Mouse (Mus musculus) cerebellum, postnatal 10 days (tissue): ENCODE measurements around the gene Cfap97d1.
"Not testable (repeated sequence)": the region's sequence is repeated elsewhere in the genome, so short reads cannot be mapped to it uniquely, and the experiment has no call there.

Source experiments
- DNase-seq, 2 experiments: peaks; one replicate each; pipeline ENCODE4 v3.0.0; 2021; ENCODE audit warnings: mixed read lengths in 2 of 2

The Cfap97d1 gene

DNA sequence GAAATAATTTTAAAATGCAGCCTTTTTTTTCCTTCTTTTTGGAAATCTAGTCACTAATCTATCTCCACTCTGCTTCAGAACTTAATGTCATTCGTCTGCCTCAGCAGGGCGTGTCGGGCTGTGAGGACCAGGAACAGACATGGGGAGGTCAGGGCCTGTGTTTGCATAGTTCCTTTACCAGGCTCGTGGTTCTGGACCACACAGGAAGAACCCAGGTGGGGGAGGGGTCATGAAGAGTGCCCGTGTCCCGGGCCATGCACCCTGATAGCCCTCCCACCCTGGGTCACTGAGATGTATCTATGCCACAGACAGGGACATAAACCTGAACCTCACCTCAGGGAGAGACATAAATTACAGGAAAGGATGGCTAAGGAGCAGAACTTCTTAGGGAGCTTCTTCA, 9.9 kb upstream of the Cfap97d1 start:
- no peak for DNase-seq

DNA sequence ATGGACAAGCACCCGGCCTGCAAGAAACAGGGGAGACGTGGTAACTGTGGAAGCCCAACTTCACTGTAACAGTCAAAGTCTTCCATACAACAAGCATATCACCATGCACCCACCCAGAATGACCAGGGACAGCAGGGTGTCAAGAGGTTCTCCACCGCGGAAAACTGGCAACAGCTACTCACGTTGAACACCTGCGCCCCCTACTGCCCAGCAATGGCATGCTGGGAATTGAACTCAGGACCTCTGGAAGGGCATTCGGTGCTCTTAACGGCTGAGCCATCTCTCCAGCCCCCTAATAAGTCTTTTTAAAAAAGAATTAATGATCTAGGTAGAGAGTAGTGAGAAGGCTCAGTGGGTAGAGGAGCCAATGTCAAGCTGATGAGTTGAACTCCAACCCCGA, 9.2 kb upstream of the Cfap97d1 start:
- peak; percentile 52 to 54 for DNase-seq

DNA sequence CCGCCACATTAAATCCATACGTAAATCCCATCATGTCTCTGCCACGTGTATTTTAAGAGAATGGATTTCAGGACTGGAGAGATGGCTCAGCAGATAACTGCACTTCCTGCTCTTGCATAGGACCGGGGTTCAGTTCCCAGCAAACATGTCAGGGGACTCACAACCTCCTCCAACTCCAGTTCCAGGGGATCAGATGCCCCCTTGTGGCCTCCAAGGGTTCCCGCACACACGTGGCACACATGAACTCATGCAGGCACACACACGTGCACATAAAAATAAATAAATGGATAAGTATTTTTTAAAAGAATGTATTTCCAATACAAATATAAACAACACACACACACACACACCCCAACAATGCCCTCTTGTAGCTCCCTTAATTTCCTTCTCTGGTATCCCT, 7.1 kb upstream of the Cfap97d1 start:
- no peak for DNase-seq

DNA sequence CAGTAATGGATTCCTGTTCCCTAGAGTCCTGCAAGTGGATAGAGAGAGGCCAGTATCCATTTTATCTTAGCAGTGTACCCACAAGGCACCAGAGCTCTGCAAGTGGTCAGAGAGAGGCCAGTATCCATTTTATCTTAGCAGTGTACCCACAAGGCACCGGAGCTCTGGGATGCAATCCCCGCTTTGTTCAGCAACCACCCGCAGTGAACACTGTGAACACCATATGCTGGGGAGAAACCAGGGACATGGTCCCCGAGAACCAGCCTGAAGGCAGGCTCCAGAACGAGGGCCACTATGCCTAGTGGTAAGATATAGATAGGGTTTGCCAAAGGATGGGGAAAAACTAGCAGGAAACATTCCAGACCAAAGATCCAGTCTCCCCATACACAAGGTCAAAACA, 4.9 kb upstream of the Cfap97d1 start:
- DNase-seq = no peak

DNA sequence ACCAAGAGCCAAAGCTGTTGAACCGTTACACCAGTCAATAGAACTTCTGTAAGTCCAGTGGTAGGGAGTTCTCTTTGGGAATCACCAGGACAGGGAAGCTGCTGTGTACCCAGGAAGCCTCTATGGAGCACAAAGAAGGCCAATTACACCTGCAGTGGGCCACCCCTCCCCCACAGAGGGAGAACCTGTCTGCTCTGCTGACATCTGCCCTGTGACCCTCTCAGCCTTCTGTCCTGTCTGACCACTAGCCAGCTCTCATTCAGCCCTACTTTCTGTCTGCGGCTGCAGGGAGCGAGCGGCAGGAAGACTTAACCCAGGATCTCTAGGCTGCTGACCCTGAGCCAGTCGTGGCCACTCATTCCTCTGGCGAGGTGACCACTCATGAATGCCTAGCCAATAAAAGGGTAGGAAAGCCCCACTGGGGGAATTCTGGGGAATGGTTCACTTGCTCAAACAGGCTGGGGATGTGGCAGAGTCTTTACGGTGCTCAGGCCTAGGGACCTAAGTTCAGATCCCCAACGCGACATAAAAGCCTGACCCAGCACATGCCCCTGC, 3.4 kb upstream of the Cfap97d1 start:
- no peak for DNase-seq

DNA sequence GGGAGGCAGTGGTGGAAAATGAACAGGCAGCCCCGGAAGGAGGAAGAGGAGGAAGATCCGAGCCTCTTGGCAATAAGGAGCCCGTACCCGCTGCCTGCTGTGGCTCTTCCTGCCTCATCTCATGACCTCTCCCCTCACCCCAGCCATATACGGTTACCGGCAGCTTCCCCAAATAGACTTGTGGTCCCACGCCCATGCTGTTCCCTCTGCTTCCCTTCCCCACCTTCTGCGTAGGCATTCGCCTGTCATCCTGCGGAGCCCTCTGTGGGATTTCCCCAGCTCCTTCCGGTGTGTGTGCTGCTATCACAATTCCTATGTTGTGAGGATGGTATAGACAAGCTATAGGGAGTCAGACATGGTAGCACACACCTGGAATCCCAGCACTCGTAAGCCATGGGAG, 2.2 kb upstream of the Cfap97d1 start:
- no peak for DNase-seq

DNA sequence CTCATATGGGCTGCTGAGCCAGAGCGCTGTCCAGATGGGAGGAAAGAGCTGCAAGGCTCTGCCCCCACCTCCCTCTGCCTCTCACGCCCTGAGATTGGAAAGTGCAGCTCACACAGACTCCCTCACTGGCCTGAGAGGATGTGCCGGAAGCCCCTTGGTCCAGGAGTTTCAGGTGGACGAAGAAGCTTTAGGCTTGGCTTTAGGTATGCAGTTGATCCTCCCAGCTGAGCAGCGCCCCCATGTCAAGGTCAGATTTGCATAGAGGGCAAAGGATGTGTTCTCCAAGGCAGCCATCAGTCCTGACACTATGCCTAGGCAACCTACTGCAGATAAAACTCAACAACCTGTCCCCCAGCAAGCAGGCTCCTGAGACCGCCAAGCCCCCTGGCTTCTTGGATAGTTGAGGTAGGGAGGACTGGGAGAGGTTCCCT, 1.1 kb upstream of the Cfap97d1 start:
- DNase-seq = no peak

DNA sequence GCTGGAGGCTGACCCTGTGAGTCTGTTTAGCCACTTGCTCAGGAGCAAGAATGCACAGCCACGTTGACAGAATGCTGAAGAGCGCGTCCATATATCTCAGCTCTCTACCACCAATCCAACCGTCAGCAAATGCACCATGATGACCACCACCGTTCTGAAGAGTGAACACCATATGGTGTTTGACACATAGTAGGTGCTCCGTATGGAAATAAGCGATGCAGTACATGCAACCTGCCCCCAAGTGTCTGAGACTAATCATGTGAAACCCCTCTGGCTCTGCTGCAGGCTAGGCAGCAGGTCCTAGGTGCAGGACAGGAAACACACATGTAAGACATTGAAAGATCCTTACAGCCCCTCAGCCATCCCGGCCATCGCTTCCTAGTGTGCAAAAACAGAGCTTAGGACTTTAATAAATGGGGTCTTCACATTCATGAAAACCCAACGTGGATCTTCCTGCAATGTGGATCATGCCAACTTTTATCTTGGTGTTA, 603 bp upstream of the Cfap97d1 start:
- no peak for DNase-seq

DNA sequence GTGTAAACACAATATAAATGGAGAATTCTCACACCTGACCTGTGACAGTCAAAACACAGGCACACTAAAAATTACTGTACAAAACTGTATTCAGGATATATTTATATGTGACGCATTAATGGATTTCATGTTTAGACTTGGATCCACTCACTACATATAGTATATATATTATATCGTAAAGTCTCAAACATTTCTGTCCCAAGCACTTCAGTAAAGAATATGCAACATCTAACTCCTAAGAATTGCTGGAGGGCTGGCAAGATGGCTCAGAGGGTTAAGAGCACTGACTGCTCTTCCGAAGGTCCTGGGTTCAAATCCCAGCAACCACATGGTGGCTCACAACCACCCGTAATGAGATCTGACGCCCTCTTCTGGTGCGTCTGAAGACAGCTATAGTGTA, 1.4 kb downstream of the Cfap97d1 start:
- not testable (repeated sequence) for DNase-seq

DNA sequence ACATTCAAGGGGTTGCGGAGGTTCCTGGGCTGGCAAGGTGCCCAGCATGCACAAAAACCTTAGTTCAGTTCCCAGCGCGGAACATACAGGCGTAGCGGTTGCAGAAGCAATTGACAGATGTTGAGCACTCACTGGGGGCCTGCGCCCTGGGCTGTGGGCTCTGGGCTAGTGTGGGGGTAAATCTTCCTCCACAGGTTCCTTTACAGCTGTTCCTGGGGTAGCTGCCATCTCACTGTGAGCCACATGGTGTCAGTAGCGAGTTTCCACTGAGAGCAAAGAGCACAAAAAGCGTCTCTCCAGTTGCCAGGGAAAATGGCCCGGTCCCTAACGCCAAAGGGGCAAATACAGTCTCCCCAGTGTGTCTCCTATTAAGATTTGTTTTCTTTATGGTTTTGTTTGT, 1.9 kb downstream of the Cfap97d1 start:
- peak; percentile 92 for DNase-seq

DNA sequence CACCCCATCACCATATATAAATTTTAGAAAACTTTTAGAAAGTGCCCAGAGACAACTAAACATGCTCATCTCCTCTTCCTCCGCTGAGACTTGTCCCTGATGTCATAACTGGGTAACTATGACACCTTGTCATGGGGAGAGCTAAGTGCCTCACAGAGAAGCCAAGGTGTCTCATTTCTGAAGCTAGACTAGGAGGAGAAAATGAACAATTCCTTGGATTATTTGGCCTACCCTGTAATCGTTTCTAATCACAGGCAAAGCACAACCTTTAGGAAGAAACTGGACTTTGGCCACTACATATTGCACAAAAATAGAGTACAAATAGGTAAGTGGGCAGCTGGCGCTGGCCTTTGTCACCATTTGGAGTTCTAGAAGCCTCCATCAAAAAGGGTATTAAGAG, 2.8 kb downstream of the Cfap97d1 start, which contains the start of gene Dusp3:
Gene Dusp3, minus strand, starts transcription at position 101 of the 400 bp plus-strand sequence.
- no peak for DNase-seq

DNA sequence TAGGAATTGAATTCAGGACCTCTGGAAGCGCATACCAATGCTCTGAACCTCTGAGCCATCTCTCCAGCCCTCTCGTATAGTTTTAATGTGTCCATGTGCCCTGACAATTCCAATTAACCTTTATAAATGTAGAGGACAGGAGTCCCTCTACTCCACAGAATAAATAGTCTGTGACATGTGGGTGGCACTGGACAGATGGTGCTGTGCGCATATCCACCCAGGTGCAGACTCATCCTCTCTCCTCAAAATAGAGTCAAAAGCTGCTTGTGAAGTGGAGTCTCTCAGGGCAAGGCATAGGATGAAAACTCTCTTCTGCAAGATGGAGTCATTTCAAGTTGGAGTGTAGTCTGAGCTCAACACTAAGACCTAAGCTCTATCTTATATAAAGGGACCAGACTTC, 6.2 kb downstream of the Cfap97d1 start:
- no peak for DNase-seq

DNA sequence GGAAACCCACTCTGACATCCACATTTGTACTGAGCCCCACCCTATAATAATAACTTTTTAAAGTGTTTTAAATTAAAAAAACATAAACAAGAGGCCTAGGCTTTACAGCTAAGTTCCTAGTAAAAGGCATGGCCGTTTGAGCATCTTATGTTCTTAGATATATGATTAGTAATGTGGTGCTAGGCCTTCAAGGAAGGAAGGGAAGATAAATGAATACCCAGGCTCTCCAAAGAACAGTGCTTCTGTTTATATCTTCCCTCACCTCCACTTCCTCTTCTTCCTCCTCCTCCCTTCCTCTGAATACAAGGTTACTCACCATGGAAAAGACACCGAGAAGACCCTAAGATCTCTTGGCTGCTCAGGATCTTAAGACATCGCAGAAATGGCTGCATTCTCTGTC, 7.7 kb downstream of the Cfap97d1 start:
- no peak for DNase-seq

DNA sequence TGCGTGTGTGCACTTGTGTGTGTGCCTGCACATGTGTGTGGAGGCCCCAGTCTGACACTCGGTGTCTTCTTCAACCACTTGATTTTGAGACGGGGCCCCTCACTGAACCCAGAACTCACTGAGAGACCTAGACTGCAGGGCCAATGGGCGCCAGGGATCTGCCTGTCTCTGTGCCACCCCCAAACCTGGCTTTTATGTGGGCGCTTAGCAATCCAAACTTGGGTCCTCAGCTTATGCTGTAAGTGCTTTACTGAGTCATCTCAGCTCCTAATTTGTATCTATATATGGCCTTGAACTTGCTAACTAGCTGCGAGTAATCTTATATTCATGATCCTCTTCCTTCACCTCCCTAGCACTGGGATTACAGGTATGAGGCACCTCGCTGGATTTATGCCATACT, 8.3 kb downstream of the Cfap97d1 start:
- DNase-seq = no peak

DNA sequence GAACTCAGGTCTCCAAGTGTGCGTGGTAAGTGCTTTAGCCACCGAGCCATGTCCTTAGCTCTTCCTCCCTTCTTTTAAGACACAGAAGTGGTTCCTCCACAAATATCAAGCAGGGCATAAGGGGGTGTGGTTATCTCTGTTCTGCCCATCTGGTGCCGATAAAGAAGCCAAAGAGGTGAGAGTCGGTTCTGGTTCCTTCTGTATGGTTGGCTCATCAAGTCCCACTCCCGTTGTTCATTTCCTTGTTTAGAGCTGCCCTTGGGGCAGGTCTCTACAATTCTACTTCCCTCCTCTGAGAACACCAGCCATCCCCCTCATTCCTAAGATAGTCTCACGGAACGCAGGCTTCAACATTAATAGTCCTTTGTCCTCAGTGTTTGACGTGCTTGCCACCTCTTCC, 10.0 kb downstream of the Cfap97d1 start:
- DNase-seq = peak; percentile 46 to 59

DNA sequence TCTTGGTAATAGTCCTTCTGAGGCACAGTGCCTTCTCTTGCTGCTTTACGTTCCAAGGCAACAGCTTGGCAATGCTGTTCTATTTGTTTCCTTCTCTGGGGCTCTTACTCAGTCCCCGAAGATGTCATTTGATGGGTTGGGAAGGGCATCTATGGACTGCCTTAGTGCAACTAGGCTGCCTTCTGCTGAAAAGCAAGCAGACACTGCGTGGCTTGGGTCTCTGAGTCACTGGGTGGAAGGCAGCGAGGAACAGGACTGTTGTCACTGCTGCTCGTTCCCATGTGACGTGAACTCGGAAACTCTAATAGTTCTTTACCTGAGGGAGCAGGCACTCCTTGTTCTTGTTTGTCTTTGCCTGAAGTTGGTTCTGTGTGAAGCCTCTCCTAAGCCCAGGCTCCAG, 11.9 kb downstream of the Cfap97d1 start:
- no peak for DNase-seq

DNA sequence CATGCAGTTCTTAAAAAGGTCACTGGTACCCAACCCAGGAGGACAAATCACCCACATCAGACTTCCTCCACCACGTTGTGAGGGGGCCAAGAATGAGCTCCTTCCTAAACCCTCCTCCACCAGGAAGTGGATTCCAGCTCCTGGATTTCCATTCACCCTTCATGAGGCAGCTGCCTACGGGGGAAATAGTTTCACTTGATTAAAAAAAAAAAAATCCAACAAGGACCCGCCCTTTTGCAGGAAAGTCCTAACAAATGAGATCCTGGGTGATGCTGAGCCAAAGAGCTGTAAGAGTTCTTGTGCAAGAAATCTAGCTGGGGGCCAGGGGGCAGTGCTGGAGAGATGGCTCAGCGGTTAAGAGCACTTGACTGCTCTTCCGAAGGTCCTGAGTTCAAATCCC, 14.2 kb downstream of the Cfap97d1 start:
- DNase-seq = no peak

DNA sequence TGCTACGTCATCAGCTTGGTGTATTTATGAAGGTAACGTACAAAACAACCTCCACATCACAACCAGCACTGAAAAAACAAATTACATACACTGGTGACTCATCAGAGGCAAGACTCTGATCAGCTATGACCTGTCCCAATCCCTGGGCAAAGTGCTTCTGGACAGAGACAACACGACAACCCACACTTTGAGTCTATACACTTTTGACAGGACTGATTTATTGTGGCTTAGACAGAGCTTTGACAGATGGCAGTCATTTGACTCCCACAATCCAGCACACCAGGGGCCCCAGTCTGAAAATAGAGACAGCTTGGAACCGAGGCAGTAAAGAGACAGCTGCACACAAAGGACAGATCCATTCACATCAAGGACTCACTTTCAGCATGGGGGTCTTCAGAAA, 15.4 kb downstream of the Cfap97d1 start:
- DNase-seq = no peak

DNA sequence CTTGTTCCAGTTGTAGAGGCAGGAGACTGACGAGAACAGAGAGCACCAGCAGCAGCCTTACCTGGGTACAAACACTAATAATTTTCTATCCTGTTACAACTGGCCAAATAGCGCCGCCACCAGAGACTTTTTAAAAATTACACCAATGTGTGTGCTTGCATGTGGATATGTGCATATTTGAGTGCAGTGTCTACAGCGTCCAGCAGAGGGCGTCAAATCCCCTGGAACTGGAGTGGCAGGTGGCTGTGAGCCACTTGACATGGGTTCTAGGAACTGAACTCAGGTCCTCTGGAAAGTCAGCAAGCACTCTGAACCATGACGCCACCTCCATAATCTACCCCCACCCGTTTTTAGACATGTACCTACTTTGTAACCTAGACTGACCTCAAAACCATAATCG, 20.2 kb downstream of the Cfap97d1 start:
- DNase-seq = peak in 1 of 2 experiments; percentile 66

DNA sequence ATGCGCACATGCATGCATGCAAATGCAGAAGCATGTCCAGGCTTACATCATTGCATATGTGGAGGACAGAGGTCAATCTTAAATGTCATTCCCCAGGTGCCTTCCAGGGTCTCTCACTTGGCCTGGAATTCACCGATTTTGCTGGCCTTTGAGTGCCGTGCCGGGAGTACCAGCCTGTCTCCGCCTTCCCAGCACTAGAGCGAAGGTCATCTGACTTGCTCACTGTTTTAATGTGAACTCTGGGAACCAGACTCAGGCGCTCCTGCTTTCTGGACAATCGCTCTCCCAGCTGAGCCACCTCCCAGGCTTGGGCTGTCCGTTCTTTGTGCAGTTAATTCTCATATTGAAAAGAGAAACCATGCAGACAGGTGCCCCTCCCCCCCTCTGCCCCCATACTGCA, 22.2 kb downstream of the Cfap97d1 start:
- peak in 1 of 2 experiments; percentile 41 for DNase-seq

DNA sequence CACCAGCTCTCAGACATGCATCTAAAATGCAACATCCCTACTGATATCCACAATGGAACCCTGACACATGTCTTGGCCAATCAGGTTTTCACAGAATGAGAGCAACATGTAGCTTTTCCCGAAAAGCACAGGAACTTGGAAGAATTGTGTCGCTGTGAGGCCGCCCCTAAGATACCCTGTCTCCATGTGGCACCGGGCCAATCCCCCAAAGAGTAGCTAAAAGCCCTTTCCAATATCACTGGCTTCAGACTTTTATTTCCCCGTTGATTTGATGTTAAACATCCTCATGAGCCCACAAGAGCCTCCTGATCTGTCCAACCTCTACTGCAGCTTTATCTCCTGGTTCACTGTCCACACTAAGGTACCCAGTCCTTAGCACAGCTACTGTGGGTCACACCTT, 22.6 kb downstream of the Cfap97d1 start:
- peak; percentile 52 to 56 for DNase-seq

DNA sequence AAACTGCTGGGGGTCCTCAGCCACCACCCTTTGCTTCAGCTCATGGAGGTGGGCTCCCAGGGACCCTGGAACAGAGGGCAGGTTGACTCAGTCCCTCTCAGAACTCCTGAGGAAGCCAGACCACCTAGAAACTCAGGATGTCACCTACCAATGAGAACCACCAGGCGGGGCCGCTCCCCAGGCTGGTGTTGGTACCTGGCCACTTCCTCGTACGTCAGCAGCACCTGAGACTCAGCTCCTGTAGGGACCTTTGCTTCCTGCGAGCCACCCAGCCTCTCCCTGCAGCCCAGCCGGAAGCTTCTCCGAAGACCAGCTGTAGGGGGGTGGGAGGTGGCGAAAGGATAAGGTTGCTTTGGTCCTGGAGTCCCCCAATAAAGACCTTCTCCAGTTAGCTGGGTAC, 24.3 kb downstream of the Cfap97d1 start:
- DNase-seq = no peak

DNA sequence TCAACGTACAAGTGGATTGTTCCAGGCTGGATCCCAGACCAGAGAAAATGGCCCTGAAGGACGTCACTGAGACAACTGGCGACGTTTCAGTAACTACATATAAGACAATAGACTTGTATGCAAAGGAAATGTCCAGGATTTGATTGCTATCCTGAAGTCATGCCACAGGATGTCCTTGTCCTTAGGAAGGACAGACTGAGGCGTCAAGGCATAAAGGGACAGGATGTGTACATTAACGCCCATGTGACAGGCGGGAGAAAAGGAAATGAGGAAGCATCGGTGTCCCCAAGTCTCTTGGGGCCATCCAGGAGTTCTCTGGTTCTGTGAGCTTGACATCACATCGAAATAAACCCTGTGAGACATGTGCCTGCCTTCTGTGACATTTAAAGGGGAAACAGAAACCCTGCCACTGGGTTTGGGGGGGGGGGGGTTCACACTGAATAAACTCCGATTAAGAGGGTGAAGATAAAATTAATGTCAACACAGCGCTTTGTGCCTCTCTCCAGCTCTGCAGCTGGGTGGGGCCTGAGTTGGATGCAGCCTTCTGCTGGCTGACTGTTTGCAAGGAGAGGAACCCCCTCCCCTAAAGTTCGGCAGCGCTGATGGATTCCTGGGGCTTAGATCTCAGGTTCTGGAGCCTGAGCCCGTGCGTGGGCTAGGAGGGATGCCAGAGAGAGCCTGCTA, 25.0 kb downstream of the Cfap97d1 start:
- DNase-seq = no peak

DNA sequence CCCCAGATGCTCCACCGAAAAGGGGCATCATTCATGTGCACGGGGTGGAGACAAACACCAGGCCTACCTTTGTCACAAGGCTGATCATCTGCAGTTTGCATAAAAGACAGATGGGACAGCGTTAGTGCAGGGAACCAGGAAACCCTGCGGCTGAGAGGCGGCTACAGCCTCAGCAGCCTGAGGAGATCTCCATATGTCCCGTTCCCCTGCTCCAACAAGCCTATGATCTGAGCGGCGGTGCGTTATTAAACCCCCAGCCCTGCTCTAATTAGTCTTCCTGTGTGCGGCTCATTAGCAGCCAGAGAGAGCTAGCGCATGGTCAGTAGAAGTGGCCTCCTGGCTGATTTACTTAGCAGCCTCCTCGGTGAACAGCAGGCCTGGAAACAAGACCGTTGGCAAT, 26.1 kb downstream of the Cfap97d1 start:
- DNase-seq = peak; percentile 84 to 90

DNA sequence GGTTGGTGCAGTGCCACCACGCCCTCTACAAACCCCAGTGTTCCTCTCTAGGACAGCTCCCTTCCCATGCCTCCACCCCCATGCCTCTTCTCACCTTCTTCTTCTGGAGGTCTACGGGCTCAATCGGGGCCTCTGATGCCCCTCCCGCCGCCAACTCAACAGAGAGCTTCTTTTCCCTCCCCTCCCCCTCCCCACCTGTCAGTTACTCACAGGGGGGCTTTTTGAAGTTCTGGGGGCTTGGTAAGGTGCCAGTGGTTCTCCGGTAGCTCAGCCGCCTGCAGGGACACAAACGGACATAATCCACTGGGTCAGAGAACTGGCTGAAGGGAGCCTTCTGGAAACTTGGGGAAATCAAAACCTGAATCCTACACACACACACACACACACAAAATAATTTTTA, 27.4 kb downstream of the Cfap97d1 start:
- peak; percentile 70 for DNase-seq
